Mouse (Mus musculus) ES-Bruce4 (cell line): ENCODE data around the gene Slc30a5. TPM values are rescaled to one million over a fixed set of nuclear protein-coding genes. Genes with fewer than 3 reads are reported as not detected.
A peak's percentile ranks its signal among the peaks of the same experiment; 100 is the strongest.

Source experiments
- H3K27ac ChIP-seq: 2 replicates; pipeline ENCODE4 v1.5.1; 2012; ENCODE audit warnings: low read length, inconsistent platforms; ENCODE audit not compliant: insufficient read depth
- H3K27me3 ChIP-seq: 2 replicates; pipeline ENCODE4 v1.6.1; 2012; ENCODE audit warnings: mild to moderate bottlenecking, low read length, inconsistent platforms; ENCODE audit not compliant: control insufficient read depth, poor library complexity, insufficient read depth, severe bottlenecking
- H3K36me3 ChIP-seq: 2 replicates; pipeline ENCODE4 v1.6.1; 2012; ENCODE audit warnings: inconsistent platforms, mild to moderate bottlenecking, low read length, moderate library complexity; ENCODE audit not compliant: control insufficient read depth, poor library complexity, insufficient read depth, severe bottlenecking
- H3K4me1 ChIP-seq: one replicate; pipeline ENCODE4 v1.8.1; 2011; ENCODE audit warnings: low read length; ENCODE audit not compliant: control insufficient read depth, insufficient read depth
- H3K4me3 ChIP-seq: 2 replicates; pipeline ENCODE4 v1.5.1; 2011; ENCODE audit warnings: low read depth, mild to moderate bottlenecking, low read length
- H3K9ac ChIP-seq: 2 replicates; pipeline ENCODE4 v1.6.1; 2012; ENCODE audit warnings: low read depth, mild to moderate bottlenecking, inconsistent platforms; ENCODE audit not compliant: poor library complexity, severe bottlenecking
- H3K9me3 ChIP-seq: replicated peaks from 2 replicates; pipeline ENCODE4 v1.6.1; 2012; ENCODE audit warnings: mild to moderate bottlenecking, low read length, inconsistent platforms; ENCODE audit not compliant: control insufficient read depth, poor library complexity, insufficient read depth, severe bottlenecking
- CTCF ChIP-seq: IDR thresholded peaks from one replicate; pipeline ENCODE4 v1.8.1; 2011; ENCODE audit warnings: low read depth, low read length
- EP300 ChIP-seq: IDR thresholded peaks from 2 replicates; pipeline ENCODE4 v1.6.1; 2011; ENCODE audit warnings: low read depth, low read length; ENCODE audit not compliant: insufficient read depth
- POLR2A ChIP-seq: IDR thresholded peaks from one replicate; pipeline ENCODE4 v1.8.1; 2011; ENCODE audit warnings: low read length; ENCODE audit not compliant: insufficient read depth
- polyA plus RNA-seq: library from polyadenylated mRNA; stranded (reverse); fragments of >200 nt; gene quantifications from 2 replicates; pipeline ENCODE4 v1.2.4, GENCODE M21; 2011; ENCODE audit warnings: low read depth; ENCODE audit not compliant: missing spikeins, insufficient read depth, insufficient read length

The Slc30a5 gene
- polyA plus RNA-seq, 1 experiment, result 54.5 TPM

DNA sequence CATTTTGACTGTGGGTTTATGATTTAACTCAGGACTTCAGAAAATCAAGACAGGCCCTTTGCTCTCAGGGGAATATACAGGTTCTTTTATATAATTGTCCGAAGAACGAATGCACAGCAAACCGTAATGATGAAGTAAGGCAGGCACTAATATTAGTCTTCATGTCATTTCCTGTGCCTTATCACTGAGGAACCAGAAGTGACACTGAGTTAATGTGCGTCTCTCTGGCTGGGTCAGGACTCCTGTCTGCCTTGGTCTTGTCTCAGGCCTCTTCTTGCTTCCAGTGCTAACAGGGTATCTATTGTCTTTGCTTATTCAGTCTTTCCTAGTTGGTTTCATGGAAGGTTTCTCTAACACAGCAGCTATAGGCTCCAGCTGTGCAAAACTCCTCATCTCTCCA lies 41.9 kb upstream of the Slc30a5 start:
- no peaks in the 10 kb centered on the region for H3K4me1 ChIP-seq
- H3K27me3 ChIP-seq, result no peaks in the 10 kb centered on the region
- no peak overlapping the region for H3K27ac ChIP-seq
- H3K9ac ChIP-seq, result no peak overlapping the region
- no peaks in the 10 kb centered on the region for H3K9me3 ChIP-seq
- TF ChIP-seq CTCF, result no peak
- TF ChIP-seq POLR2A, result no peak
- H3K4me3 ChIP-seq, result no peak overlapping the region
- no peaks in the 10 kb centered on the region for H3K36me3 ChIP-seq

- Histone ChIP-seq H3K4me1 (no peaks in the 10 kb centered on the region), H3K27me3 (no peaks in the 10 kb centered on the region), H3K9ac (no peak overlapping the region), H3K27ac (no peak overlapping the region), H3K4me3 (no peak overlapping the region), H3K9me3 (no peaks in the 10 kb centered on the region), H3K36me3 (no peaks in the 10 kb centered on the region)
- no peak for TF ChIP-seq POLR2A
- no peak for TF ChIP-seq CTCF
- TF ChIP-seq EP300, result no peak
Observed at GRCm38 (mm10) chr13:100874588-100874987, 41.4 kb upstream of the Slc30a5 start.

DNA sequence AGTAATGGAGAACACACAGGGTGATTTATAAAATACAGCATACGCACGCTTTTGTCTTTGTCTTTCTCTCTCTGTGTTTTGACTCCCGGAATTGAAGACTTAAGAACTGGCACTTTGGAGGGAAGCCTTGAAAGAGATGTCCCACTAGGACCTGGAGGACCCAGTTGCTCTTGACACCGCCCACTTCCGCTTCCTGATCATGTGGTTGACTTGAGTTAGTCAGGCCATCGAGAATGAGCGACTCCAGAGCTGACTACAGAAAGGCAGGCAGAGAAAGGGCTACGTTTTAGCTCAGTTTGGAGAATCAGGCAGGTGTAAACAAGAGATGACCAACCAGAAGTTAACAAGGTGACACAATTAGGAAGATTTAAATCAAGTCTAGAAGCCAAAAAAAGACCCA lies 40.3 kb upstream of the Slc30a5 start:
- Histone ChIP-seq H3K4me1 (no peaks in the 10 kb centered on the region), H3K27ac (no peak overlapping the region)
- TF ChIP-seq POLR2A, result no peak
- TF ChIP-seq CTCF, result no peak
- no peak for TF ChIP-seq EP300

DNA sequence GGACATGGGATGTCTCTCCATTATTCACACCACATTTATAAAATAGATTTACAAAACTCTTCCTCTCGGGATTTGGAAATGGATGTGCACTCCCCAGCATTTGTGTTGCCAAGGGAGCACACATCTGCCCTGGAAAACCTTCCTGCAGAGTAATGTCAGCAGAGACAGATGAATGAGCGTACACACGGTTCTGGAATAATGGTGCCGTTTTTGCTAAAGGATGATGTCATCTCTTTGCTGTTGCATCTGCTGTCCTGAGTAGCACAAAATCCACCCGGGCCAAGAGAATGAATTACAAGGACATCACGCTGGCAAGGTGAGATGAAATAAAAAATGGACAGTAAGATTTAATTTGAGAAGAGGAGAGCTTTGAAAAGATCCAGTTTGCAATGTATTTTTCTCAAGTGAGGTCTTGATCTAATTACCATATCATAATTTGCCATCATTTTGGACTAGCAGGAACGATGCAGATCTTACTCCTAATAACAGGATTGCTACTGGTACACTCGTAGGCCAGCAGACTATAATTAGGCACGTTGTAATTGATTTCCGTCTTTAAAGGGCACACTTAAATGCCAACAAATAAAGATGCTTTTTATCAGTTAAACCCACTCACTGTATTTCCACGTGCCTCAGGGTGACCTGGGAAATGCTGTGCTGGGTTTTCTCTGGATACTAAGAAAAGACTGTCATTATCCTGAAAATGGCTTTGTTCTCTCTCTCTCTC lies 38.4 kb upstream of the Slc30a5 start:
- TF ChIP-seq CTCF, result no peak
- TF ChIP-seq EP300, result no peak
- no peak for TF ChIP-seq POLR2A
- Histone ChIP-seq H3K27ac (no peak overlapping the region), H3K9me3 (no peaks in the 10 kb centered on the region)

More for the DNA sequence above, 40.3 kb upstream of the Slc30a5 start:
- H3K4me3 ChIP-seq, result no peak overlapping the region
- no peaks in the 10 kb centered on the region for H3K27me3 ChIP-seq
- H3K36me3 ChIP-seq, result no peaks in the 10 kb centered on the region
- no peaks in the 10 kb centered on the region for H3K9me3 ChIP-seq
- H3K9ac ChIP-seq, result no peak overlapping the region

GRCm38 (mm10) chr13:100869813-100870212 lies 36.6 kb upstream of the Slc30a5 start:
- H3K9me3 ChIP-seq, result no peaks in the 10 kb centered on the region
- peak; percentile 14 for TF ChIP-seq CTCF
- no peak for TF ChIP-seq POLR2A
- no peaks in the 10 kb centered on the region for H3K27me3 ChIP-seq

More for the DNA sequence above, 38.4 kb upstream of the Slc30a5 start:
- Histone ChIP-seq H3K9ac (no peak overlapping the region), H3K4me3 (no peak overlapping the region), H3K4me1 (no peaks in the 10 kb centered on the region), H3K27me3 (no peaks in the 10 kb centered on the region), H3K36me3 (no peaks in the 10 kb centered on the region)

GRCm38 (mm10) chr13:100866311-100866710 lies 33.1 kb upstream of the Slc30a5 start:
- Histone ChIP-seq H3K36me3 (no peaks in the 10 kb centered on the region), H3K27ac (no peak overlapping the region), H3K27me3 (no peaks in the 10 kb centered on the region), H3K4me3 (no peak overlapping the region), H3K9ac (no peak overlapping the region), H3K4me1 (no peaks in the 10 kb centered on the region), H3K9me3 (no peaks in the 10 kb centered on the region)
- TF ChIP-seq EP300 (no peak), CTCF (no peak), POLR2A (no peak)

More at GRCm38 (mm10) chr13:100869813-100870212, 36.6 kb upstream of the Slc30a5 start:
- Histone ChIP-seq H3K4me1 (no peaks in the 10 kb centered on the region), H3K9ac (no peak overlapping the region), H3K36me3 (no peaks in the 10 kb centered on the region), H3K4me3 (no peak overlapping the region), H3K27ac (no peak overlapping the region)
